Mouse (Mus musculus): ENCODE data around the gene Zfp683. TPM values are rescaled to one million over a fixed set of nuclear protein-coding genes. Genes with fewer than 3 reads are reported as not detected.

Zfp683 gene
- polyA plus RNA-seq, 1 experiment from 2014 or later: not detected

- WGBS: 0% methylated on average over 9 of the region's 9 CpGs
- peaks cover 49% of the 10 kb centered on the region for H3K4me1 ChIP-seq
- H3K36me3 ChIP-seq: no peaks in the 10 kb centered on the region
- H3K9ac ChIP-seq (replicated peaks): peak within 1 kb of the TSS; percentile 62
- H3K9me3 ChIP-seq: no peaks in the 10 kb centered on the region
- peak within 1 kb of the TSS; percentile 90 for H3K27ac ChIP-seq (replicated peaks)
- peak within 1 kb of the TSS; percentile 49 for H3K4me3 ChIP-seq
- H3K27me3 ChIP-seq: peaks cover 13% of the 10 kb centered on the region
- H3K4me2 ChIP-seq (replicated peaks): peak within 1 kb of the TSS; percentile 54
- peak; percentile 45; the same call in 1 of the 2 replicates for ATAC-seq (ENCODE audit: low FRiP score, low read depth)
Measured at GRCm38 (mm10) chr4:134018779-134019145, 34.9 kb upstream of the Zfp683 start, which contains the start of gene Lin28a. Gene Lin28a, minus strand, starts transcription at chr4:134018841.

- WGBS: under 1% methylated on average over 7 of the region's 10 CpGs
- Histone ChIP-seq H3K4me3 (peak overlapping the region; percentile 49), H3K27me3 (peaks cover 13% of the 10 kb centered on the region), H3K9ac (replicated peaks) (peak overlapping the region; percentile 41; the same call in 1 of the 2 replicates), H3K9me3 (no peaks in the 10 kb centered on the region), H3K27ac (replicated peaks) (peak overlapping the region; percentile 90), H3K4me2 (replicated peaks) (peak overlapping the region; percentile 54), H3K4me1 (peaks cover 49% of the 10 kb centered on the region), H3K36me3 (no peaks in the 10 kb centered on the region)
- peak; percentile 67 for ATAC-seq (ENCODE audit: low FRiP score, low read depth)
Measured at GRCm38 (mm10) chr4:134019210-134019609, 34.4 kb upstream of the Zfp683 start.

- peak overlapping the region; percentile 54 for H3K4me2 ChIP-seq (replicated peaks)
- ATAC-seq (ENCODE audit: low FRiP score, low read depth): peak; percentile 59; the same call in 1 of the 2 replicates
- peak overlapping the region; percentile 90 for H3K27ac ChIP-seq (replicated peaks)
- H3K4me3 ChIP-seq: peak overlapping the region; percentile 49
- 1% methylated on average over 16 of the region's 16 CpGs for WGBS
- H3K4me1 ChIP-seq: peaks cover 49% of the 10 kb centered on the region
- peak overlapping the region; percentile 41; the same call in 1 of the 2 replicates for H3K9ac ChIP-seq (replicated peaks)
- no peaks in the 10 kb centered on the region for H3K36me3 ChIP-seq
- no peaks in the 10 kb centered on the region for H3K9me3 ChIP-seq
- H3K27me3 ChIP-seq: peaks cover 13% of the 10 kb centered on the region
Measured at GRCm38 (mm10) chr4:134019641-134020351, 33.8 kb upstream of the Zfp683 start.

DNA sequence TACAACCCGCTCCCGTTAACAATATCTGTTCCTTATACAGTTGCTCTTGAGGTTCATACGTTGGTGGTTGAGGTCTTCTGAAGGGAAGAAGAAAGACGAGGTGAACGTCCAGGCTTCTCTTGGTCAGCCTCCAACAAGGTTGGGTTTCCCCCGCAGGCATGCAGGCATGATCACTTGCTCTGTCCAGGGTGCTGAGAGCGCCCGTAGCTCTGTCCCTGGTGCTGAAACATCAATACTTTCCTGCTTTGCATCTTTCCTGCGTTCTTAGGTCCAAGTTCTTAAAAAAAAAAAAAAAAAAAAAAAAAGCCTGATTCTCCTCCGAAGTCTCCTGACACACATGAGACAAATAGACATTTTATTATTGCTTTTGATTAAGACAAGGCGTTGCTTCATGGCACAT is 33.0 kb upstream of the Zfp683 start:
- Histone ChIP-seq H3K27me3 (peaks cover 13% of the 10 kb centered on the region), H3K4me3 (no peak overlapping the region), H3K27ac (replicated peaks) (peak overlapping the region; percentile 90), H3K4me2 (replicated peaks) (peak overlapping the region; percentile 54), H3K9me3 (no peaks in the 10 kb centered on the region), H3K9ac (replicated peaks) (no peak overlapping the region), H3K36me3 (no peaks in the 10 kb centered on the region), H3K4me1 (peaks cover 46% of the 10 kb centered on the region)
- ATAC-seq (ENCODE audit: low FRiP score, low read depth): no peak
- WGBS: 3% methylated on average over 11 of the region's 11 CpGs

DNA sequence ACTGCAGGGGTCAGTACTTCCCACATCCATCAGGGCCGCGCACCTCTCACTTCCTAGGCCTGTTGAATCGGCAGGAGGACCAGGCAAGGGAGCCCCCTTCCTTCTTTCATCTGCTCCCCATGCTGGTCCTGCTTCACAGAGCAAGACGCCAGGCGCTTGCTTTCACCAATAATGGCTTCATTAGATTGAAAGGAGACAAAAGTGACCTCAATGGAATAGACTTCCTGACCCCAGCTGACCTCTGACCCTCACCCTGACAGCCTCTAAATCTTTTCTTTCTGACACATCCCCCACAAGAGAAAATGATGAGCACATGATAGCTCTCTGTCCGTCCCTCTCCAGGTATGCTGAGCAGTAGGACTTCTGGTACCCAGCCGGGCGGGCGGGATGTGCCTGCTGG is 27.8 kb upstream of the Zfp683 start:
- peaks cover 5% of the 10 kb centered on the region; the same call in 1 of the 2 replicates for H3K27me3 ChIP-seq
- no peak for ATAC-seq (ENCODE audit: low FRiP score, low read depth)
- no peaks in the 10 kb centered on the region for H3K9me3 ChIP-seq
- 29% methylated on average over 9 of the region's 9 CpGs for WGBS
- no peaks in the 10 kb centered on the region for H3K36me3 ChIP-seq
- H3K27ac ChIP-seq (replicated peaks): no peak overlapping the region
- H3K9ac ChIP-seq (replicated peaks): no peak overlapping the region
- H3K4me1 ChIP-seq: no peaks in the 10 kb centered on the region
- no peak overlapping the region for H3K4me2 ChIP-seq (replicated peaks)
- no peak overlapping the region for H3K4me3 ChIP-seq

- Histone ChIP-seq H3K4me1 (no peaks in the 10 kb centered on the region), H3K36me3 (no peaks in the 10 kb centered on the region), H3K4me2 (replicated peaks) (no peak overlapping the region), H3K4me3 (no peak overlapping the region), H3K9ac (replicated peaks) (no peak overlapping the region), H3K27me3 (no peaks in the 10 kb centered on the region), H3K9me3 (no peaks in the 10 kb centered on the region), H3K27ac (replicated peaks) (no peak overlapping the region)
- no peak for ATAC-seq (ENCODE audit: low FRiP score, low read depth)
- WGBS: 6% methylated on average over 16 of the region's 16 CpGs
Measured at GRCm38 (mm10) chr4:134035953-134036352, 17.7 kb upstream of the Zfp683 start.

GRCm38 (mm10) chr4:134041317-134042123 is 12.1 kb upstream of the Zfp683 start:
- Histone ChIP-seq H3K9ac (replicated peaks) (no peak overlapping the region), H3K4me2 (replicated peaks) (no peak overlapping the region), H3K4me3 (no peak overlapping the region), H3K4me1 (peaks cover 6% of the 10 kb centered on the region), H3K36me3 (no peaks in the 10 kb centered on the region), H3K27ac (replicated peaks) (no peak overlapping the region), H3K9me3 (no peaks in the 10 kb centered on the region), H3K27me3 (no peaks in the 10 kb centered on the region)
- 69% methylated on average over 9 of the region's 9 CpGs for WGBS
- ATAC-seq (ENCODE audit: low FRiP score, low read depth): no peak

GRCm38 (mm10) chr4:134043041-134043440 is 10.6 kb upstream of the Zfp683 start:
- WGBS: 52% methylated on average over 2 of the region's 2 CpGs
- H3K4me1 ChIP-seq: peaks cover 6% of the 10 kb centered on the region
- no peak for ATAC-seq (ENCODE audit: low FRiP score, low read depth)

DNA sequence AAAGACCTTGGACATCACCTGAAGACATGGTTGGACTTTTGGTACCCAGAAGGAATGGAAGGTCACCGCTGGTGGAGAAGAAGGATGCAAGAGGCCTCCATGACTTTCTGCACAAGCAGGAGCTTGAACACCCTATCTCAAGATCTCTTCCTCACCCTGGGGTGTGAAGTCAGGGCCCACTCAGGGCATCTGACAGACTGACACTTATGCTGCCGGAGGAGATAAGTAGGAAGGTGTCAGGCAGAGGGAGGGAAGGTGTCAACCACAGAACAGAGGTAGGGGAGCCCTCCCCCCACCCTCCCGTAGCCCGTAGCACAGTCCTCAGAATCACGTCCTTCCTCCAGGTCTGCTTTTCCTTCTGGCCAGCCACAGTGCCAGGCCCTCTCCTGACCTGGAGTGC is 6.0 kb upstream of the Zfp683 start:
- Histone ChIP-seq H3K36me3 (no peaks in the 10 kb centered on the region), H3K4me3 (no peak overlapping the region), H3K4me1 (no peaks in the 10 kb centered on the region), H3K27me3 (no peaks in the 10 kb centered on the region; the same call in 1 of the 2 replicates), H3K9ac (replicated peaks) (no peak overlapping the region), H3K27ac (replicated peaks) (no peak overlapping the region), H3K4me2 (replicated peaks) (no peak overlapping the region), H3K9me3 (no peaks in the 10 kb centered on the region)
- ATAC-seq (ENCODE audit: low FRiP score, low read depth): no peak
- WGBS: 87% methylated on average over 5 of the region's 5 CpGs

More at GRCm38 (mm10) chr4:134043041-134043440, 10.6 kb upstream of the Zfp683 start:
- H3K4me3 ChIP-seq: no peak overlapping the region
- no peaks in the 10 kb centered on the region for H3K9me3 ChIP-seq
- no peaks in the 10 kb centered on the region for H3K27me3 ChIP-seq
- no peak overlapping the region for H3K27ac ChIP-seq (replicated peaks)
- H3K4me2 ChIP-seq (replicated peaks): no peak overlapping the region
- no peak overlapping the region; the same call in 1 of the 2 replicates for H3K9ac ChIP-seq (replicated peaks)
- no peaks in the 10 kb centered on the region for H3K36me3 ChIP-seq

GRCm38 (mm10) chr4:134051912-134052311 is 1.7 kb upstream of the Zfp683 start:
- Histone ChIP-seq H3K27me3 (no peaks in the 10 kb centered on the region; the same call in 1 of the 2 replicates), H3K4me1 (no peaks in the 10 kb centered on the region), H3K4me2 (replicated peaks) (no peak overlapping the region), H3K4me3 (no peak overlapping the region), H3K9ac (replicated peaks) (no peak overlapping the region), H3K27ac (replicated peaks) (no peak overlapping the region), H3K9me3 (no peaks in the 10 kb centered on the region), H3K36me3 (no peaks in the 10 kb centered on the region)
- ATAC-seq (ENCODE audit: low FRiP score, low read depth): no peak
- WGBS: 87% methylated on average over 5 of the region's 5 CpGs

DNA sequence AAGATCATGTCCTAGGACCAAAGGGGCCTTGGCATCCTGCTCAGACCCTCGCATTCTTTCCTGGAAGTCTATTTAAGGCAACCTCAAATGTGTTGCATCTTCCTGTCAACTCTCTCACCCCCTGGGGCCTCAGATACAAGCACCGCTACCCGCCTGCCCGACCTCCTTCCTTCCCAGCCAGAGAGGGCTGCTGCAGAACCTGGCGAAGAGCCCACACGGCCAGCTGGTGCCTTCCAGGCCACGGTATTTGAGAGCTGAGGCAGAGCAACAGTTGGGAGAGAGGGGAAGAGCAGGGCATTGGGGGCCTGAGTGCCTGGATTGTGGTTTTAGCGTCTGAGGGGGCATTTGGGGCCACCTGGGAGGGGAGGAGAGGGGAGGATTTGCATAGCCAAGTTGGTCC is 1.1 kb upstream of the Zfp683 start:
- no peak for ATAC-seq (ENCODE audit: low FRiP score, low read depth)
- H3K27me3 ChIP-seq: no peaks in the 10 kb centered on the region; the same call in 1 of the 2 replicates
- H3K9me3 ChIP-seq: no peaks in the 10 kb centered on the region
- H3K9ac ChIP-seq (replicated peaks): no peak overlapping the region
- 47% methylated on average over 8 of the region's 8 CpGs for WGBS
- H3K4me2 ChIP-seq (replicated peaks): no peak overlapping the region
- no peaks in the 10 kb centered on the region for H3K36me3 ChIP-seq
- no peaks in the 10 kb centered on the region for H3K4me1 ChIP-seq
- no peak overlapping the region for H3K27ac ChIP-seq (replicated peaks)
- no peak overlapping the region for H3K4me3 ChIP-seq

DNA sequence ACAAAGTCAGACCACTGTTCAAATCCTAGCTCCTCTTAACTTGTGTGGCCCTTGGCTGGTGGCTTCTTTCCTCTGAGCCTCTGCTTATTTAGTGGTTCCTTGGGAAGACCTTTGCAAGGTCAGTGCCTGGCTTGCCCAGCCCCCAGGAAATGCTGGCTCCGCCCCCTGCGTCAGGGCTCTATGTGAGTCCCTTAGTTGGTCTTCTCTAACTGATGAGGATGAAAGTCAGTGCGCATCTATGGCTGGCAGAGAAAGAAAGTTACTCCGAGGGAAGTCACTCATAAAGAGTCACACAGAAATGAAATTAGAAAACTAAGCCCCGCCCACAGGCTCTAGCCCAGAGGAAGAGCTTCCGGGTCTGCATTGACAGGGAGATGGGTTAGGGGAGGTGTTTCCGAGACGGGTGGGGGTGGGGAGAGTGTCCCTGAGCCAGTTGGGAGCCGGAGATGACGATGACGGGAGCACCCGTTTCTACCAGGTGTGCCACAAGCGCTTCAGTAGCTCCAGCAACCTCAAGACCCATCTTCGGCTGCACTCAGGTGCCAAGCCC is 4.6 kb downstream of the Zfp683 start:
- no peak overlapping the region for H3K9ac ChIP-seq (replicated peaks)
- H3K27ac ChIP-seq (replicated peaks): no peak overlapping the region
- H3K4me2 ChIP-seq (replicated peaks): no peak overlapping the region
- H3K36me3 ChIP-seq: no peaks in the 10 kb centered on the region
- H3K4me3 ChIP-seq: no peak overlapping the region
- H3K9me3 ChIP-seq: no peaks in the 10 kb centered on the region
- peaks cover 14% of the 10 kb centered on the region for H3K27me3 ChIP-seq
- WGBS: 31% methylated on average over 13 of the region's 14 CpGs
- ATAC-seq (ENCODE audit: low FRiP score, low read depth): no peak
- H3K4me1 ChIP-seq: peaks cover 3% of the 10 kb centered on the region; the same call in 1 of the 2 replicates
